Mouse (Mus musculus): ENCODE data around the gene Boll. TPM values are rescaled to one million over a fixed set of nuclear protein-coding genes. Genes with fewer than 3 reads are reported as not detected.
A peak's percentile ranks its signal among the peaks of the same experiment; 100 is the strongest.

Gene Boll
- polyA plus RNA-seq, 1 experiment from 2014 or later = 0.72 TPM

GRCm38 (mm10) chr1:55213475-55213874 is 149.8 kb downstream of the Boll start:
- no peak for DNase-seq (ENCODE audit: low spot score)
- Histone ChIP-seq H3K4me1 (peaks cover 18% of the 10 kb centered on the region; the same call in 1 of the 2 replicates), H3K9me3 (no peaks in the 10 kb centered on the region), H3K27ac (no peak overlapping the region), H3K4me3 (no peak overlapping the region), H3K27me3 (ENCODE audit: insufficient read depth, poor library complexity, severe bottlenecking) (no peaks in the 10 kb centered on the region), H3K36me3 (no peaks in the 10 kb centered on the region)
- WGBS = 43% methylated on average over 6 of the region's 6 CpGs

DNA sequence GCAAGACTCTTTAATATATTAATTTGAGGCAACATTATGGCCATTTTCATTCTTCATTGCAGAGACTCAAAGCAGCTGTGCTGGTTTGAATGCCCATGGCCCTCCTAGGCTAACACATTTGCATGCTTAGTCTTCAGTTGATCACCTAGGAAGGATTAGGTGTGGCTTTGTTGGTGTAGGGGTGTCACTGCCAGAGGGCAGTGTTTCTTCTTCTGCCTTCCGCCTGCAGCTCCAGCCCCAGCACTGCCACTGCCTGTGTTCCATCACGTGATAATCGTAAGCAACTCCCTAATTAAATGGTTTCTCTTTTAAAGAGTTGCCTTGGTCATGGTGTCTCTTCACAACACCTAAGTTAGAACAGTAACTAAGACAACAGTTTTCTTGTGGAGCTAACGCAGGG is 150.5 kb downstream of the Boll start:
- Histone ChIP-seq H3K27ac (no peak overlapping the region), H3K36me3 (no peaks in the 10 kb centered on the region), H3K4me3 (no peak overlapping the region), H3K27me3 (ENCODE audit: insufficient read depth, poor library complexity, severe bottlenecking) (no peaks in the 10 kb centered on the region), H3K4me1 (peaks cover 21% of the 10 kb centered on the region; the same call in 1 of the 2 replicates), H3K9me3 (no peaks in the 10 kb centered on the region)
- DNase-seq (ENCODE audit: low spot score) = no peak
- 78% methylated on average over 4 of the region's 4 CpGs for WGBS

DNA sequence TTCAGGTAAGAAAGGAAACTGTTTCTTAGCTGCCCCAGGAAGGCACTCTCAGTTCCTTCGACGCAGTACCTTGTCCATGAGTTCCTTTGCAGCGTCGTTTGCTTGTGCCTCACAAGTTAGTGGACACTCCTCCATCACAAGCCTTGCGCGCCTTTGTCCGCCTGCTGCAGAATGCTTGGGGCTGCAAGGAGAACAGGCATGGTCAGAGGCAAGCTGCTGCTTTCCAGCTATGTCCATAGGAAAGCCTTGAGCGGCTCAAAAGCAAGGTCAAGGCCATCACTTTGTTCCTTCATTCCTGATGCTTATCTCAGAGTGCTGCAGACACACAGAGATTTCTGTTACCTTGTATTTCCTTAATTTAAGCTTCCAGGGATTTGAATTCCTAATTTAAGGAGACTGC is 152.2 kb downstream of the Boll start:
- no peak overlapping the region for H3K4me3 ChIP-seq
- no peaks in the 10 kb centered on the region for H3K36me3 ChIP-seq
- H3K27ac ChIP-seq = no peak overlapping the region
- H3K4me1 ChIP-seq = peaks cover 21% of the 10 kb centered on the region; the same call in 1 of the 2 replicates
- no peak for DNase-seq (ENCODE audit: low spot score)
- WGBS = 77% methylated on average over 8 of the region's 8 CpGs
- no peaks in the 10 kb centered on the region for H3K9me3 ChIP-seq
- no peaks in the 10 kb centered on the region for H3K27me3 ChIP-seq (ENCODE audit: insufficient read depth, poor library complexity, severe bottlenecking)

DNA sequence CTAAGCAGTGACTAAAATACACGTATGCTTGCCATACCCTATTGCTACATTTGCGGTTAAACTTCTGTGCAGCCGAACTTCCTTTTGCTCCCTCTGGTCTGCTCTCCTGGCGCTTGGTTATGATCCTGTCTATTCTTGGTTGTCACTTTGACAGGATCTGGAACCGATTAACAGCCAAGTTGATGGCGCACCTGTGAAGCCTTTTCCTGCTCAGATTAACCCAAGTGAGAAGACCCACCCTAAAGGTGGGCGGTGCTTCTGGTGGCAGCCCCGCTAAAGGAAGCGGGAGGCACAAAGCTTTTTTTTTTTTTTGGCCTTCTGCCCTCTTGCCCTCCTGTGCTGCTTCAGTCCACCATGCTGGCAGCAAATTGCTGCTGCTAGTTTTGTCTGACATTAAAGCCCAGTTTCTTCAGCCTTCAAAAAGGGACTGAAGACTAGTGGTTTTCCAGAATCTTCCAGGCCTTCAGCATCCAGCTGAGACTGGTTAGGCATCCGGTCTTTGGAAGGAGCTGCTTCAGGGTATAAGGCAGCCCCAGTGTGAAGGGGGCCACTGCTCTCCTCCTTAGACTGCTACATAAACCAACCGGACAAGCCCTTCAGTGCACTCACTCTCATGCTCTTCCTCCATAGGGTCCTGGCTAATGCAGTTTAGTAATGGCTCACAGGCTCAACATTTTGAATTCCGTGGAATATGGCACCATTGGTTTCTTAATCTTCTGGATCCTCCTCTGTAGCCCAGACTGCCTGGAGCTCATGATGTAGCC is 152.9 kb downstream of the Boll start:
- Histone ChIP-seq H3K27me3 (ENCODE audit: insufficient read depth, poor library complexity, severe bottlenecking) (no peaks in the 10 kb centered on the region), H3K4me3 (no peak overlapping the region), H3K4me1 (peaks cover 21% of the 10 kb centered on the region; the same call in 1 of the 2 replicates), H3K27ac (no peak overlapping the region), H3K9me3 (no peaks in the 10 kb centered on the region), H3K36me3 (no peaks in the 10 kb centered on the region)
- no peak for DNase-seq (ENCODE audit: low spot score)
- WGBS = 52% methylated on average over 12 of the region's 12 CpGs

DNA sequence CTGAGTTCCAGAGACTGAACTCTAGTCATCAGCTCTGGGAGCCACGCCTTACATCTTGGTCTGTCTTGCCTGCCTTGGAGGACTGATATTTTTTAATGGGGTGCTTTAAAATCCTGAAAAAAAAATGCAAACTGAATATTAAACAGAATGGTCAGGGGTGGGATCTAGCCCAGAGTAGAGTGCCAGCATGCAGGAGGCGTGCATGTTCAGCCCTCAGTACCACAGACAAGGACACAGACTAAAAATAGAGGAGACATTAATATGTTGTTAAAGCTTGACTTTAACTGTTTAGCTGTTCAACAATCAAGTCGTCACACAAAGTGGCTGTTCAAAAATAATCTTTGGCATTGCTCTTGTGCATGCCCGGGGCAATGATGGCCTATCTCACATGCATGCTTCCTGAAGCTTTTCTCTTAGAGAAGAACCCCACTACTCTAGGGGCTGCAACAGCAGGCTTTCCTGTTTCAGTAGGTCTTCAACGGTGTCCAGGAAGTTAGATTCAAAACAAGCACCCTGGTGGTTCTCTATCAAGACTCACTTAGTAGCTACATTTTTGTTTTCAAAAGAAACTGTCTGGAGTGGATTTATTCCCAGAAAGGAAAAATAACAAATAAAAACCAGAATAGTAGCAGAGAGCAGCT is 154.6 kb downstream of the Boll start:
- 52% methylated on average over 5 of the region's 5 CpGs for WGBS
- Histone ChIP-seq H3K27ac (no peak overlapping the region), H3K4me3 (no peak overlapping the region), H3K4me1 (peaks cover 21% of the 10 kb centered on the region; the same call in 1 of the 2 replicates), H3K9me3 (no peaks in the 10 kb centered on the region), H3K27me3 (ENCODE audit: insufficient read depth, poor library complexity, severe bottlenecking) (no peaks in the 10 kb centered on the region), H3K36me3 (no peaks in the 10 kb centered on the region)
- DNase-seq (ENCODE audit: low spot score) = no peak

- Histone ChIP-seq H3K36me3 (no peaks in the 10 kb centered on the region), H3K4me3 (no peak overlapping the region)
- 88% methylated on average over 6 of the region's 6 CpGs for WGBS
These were observed 155.7 kb downstream of the Boll start for GRCm38 (mm10) chr1:55207561-55207960.

DNA sequence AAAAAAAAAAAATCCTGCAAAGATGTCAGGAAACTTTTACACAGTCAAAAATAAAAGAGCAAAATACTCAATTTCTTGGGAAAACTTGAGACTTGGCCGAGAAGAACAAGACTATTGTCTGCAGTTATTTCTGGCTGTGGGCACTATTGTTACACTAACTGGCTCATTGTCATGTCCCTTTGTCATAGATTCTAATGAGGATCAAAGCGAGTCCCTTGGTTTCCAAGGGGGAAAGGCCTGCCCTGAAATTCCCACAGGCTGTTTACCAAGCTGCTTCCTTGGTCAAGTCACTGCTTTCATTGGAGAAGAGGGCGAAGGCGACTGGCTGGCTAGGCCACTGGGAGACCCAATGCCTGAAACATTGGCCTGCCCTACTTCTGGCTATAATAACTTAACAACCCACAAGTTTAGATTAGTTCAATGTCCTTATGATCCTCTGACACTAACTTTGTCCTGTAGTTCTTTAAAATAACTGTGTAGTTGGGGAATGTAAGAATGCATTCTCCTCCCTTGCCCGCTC is 157.4 kb downstream of the Boll start:
- Histone ChIP-seq H3K9me3 (no peaks in the 10 kb centered on the region), H3K27me3 (ENCODE audit: insufficient read depth, poor library complexity, severe bottlenecking) (no peaks in the 10 kb centered on the region), H3K4me3 (no peak overlapping the region), H3K36me3 (no peaks in the 10 kb centered on the region), H3K27ac (no peak overlapping the region), H3K4me1 (peaks cover 28% of the 10 kb centered on the region; the same call in 1 of the 2 replicates)
- DNase-seq (ENCODE audit: low spot score) = no peak
- WGBS = 61% methylated on average over 5 of the region's 5 CpGs

More at GRCm38 (mm10) chr1:55207561-55207960, 155.7 kb downstream of the Boll start:
- peaks cover 21% of the 10 kb centered on the region; the same call in 1 of the 2 replicates for H3K4me1 ChIP-seq
- no peaks in the 10 kb centered on the region for H3K9me3 ChIP-seq
- no peak for DNase-seq (ENCODE audit: low spot score)
- no peak overlapping the region for H3K27ac ChIP-seq
- H3K27me3 ChIP-seq (ENCODE audit: insufficient read depth, poor library complexity, severe bottlenecking) = no peaks in the 10 kb centered on the region

- Histone ChIP-seq H3K36me3 (no peaks in the 10 kb centered on the region), H3K4me3 (no peak overlapping the region), H3K9me3 (no peaks in the 10 kb centered on the region), H3K4me1 (peaks cover 14% of the 10 kb centered on the region; the same call in 1 of the 2 replicates), H3K27me3 (ENCODE audit: insufficient read depth, poor library complexity, severe bottlenecking) (no peaks in the 10 kb centered on the region), H3K27ac (peak overlapping the region; percentile 44; the same call in 1 of the 2 replicates)
- DNase-seq (ENCODE audit: low spot score) = no peak
- WGBS = 71% methylated on average over 18 of the region's 18 CpGs
These were observed 161.2 kb downstream of the Boll start for GRCm38 (mm10) chr1:55201850-55202752.

- Histone ChIP-seq H3K27ac (peak overlapping the region; percentile 29; the same call in 1 of the 2 replicates), H3K4me3 (no peak overlapping the region), H3K36me3 (no peaks in the 10 kb centered on the region), H3K9me3 (no peaks in the 10 kb centered on the region), H3K27me3 (ENCODE audit: insufficient read depth, poor library complexity, severe bottlenecking) (no peaks in the 10 kb centered on the region), H3K4me1 (peaks cover 32% of the 10 kb centered on the region; the same call in 1 of the 2 replicates)
- 22% methylated on average over 3 of the region's 3 CpGs for WGBS
- DNase-seq (ENCODE audit: low spot score) = no peak
These were observed 164.6 kb downstream of the Boll start for GRCm38 (mm10) chr1:55198719-55199118.

Other genes with a start within 250 kb of the Boll start
- gene Mob4, start 232.2 kb downstream of the Boll start, polyA plus RNA-seq (2016; fragmentation: Nextera tagmentation; extraction: Ambion mirVana) = 101 and 112 TPM in 2 replicates
- 3.4 TPM in 2 replicates for gene Rftn2, start 136.7 kb downstream of the Boll start, polyA plus RNA-seq (2016; fragmentation: Nextera tagmentation; extraction: Ambion mirVana)
- 3.6 and 4.0 TPM in 2 replicates for gene Mars2, start 126.3 kb downstream of the Boll start, polyA plus RNA-seq (2016; fragmentation: Nextera tagmentation; extraction: Ambion mirVana)
- gene Plcl1, start 42.5 kb upstream of the Boll start, polyA plus RNA-seq (2016; fragmentation: Nextera tagmentation; extraction: Ambion mirVana) = 0.60 and 0.77 TPM in 2 replicates

Measured in heart, embryonic 10.5 days (tissue).